In genomic region chr1:40384931-40385545, GRCm38 (mm10) we compare ENCODE assay signal across 17 mouse cellular contexts. TPM values are rescaled to one million over a fixed set of nuclear protein-coding genes. Genes with fewer than 3 reads are reported as not detected.
"Had no signal": no experiment of that assay in that cellular context is flagged by ENCODE, and none has a peak within 500 bp of the region (broad histone marks: within the 10 kb centered on the region; RNA-seq: fewer than 3 reads in every experiment).

No protein-coding gene starts in this region.

- DNase-seq: liver, postnatal 0 days; lung, embryonic 14.5 days; lung, postnatal 10 days; lung, postnatal 4 days; retina, postnatal 1 day; right cerebral cortex, adult 18-20 months; right cerebral cortex, postnatal 25 days; right cerebral cortex, postnatal 4 days; spleen, adult 18-20 months; thymus, adult 18-20 months; thymus, postnatal 14 days; thymus, postnatal 36 days had no signal

- H3K9me3 ChIP-seq: liver, embryonic 15.5 days; midbrain, embryonic 13.5 days; midbrain, embryonic 15.5 days; neural tube, embryonic 12.5 days had no signal

- H3K9ac ChIP-seq: liver, embryonic 15.5 days; liver, postnatal 0 days; lung, embryonic 14.5 days; midbrain, embryonic 13.5 days; midbrain, embryonic 15.5 days; neural tube, embryonic 12.5 days had no signal

- H3K36me3 ChIP-seq: liver, embryonic 15.5 days; midbrain, embryonic 13.5 days; midbrain, embryonic 15.5 days; neural tube, embryonic 12.5 days had no signal

- ATAC-seq: liver, postnatal 0 days; midbrain, embryonic 13.5 days; midbrain, embryonic 15.5 days had no signal

- H3K27me3 ChIP-seq: liver, embryonic 15.5 days; midbrain, embryonic 13.5 days; midbrain, embryonic 15.5 days; neural tube, embryonic 12.5 days had no signal

- H3K27ac ChIP-seq: liver, embryonic 15.5 days; midbrain, embryonic 13.5 days; midbrain, embryonic 15.5 days; neural tube, embryonic 12.5 days had no signal

- H3K4me1 ChIP-seq: liver, embryonic 15.5 days; midbrain, embryonic 13.5 days; midbrain, embryonic 15.5 days; neural tube, embryonic 12.5 days had no signal

- H3K4me3 ChIP-seq: liver, embryonic 15.5 days; midbrain, embryonic 13.5 days; midbrain, embryonic 15.5 days; neural tube, embryonic 12.5 days had no signal

RNA-seq across cellular contexts. Expression of gene Il1rl1, which starts 44.3 kb away (rescaled TPM):
- polyA plus RNA-seq: neural tube, embryonic 14.5 days had no signal
